Mouse (Mus musculus) right cerebral cortex, postnatal 14 days (tissue): ENCODE measurements around the gene H6pd.
"Not testable (repeated sequence)": the region's sequence is repeated elsewhere in the genome, so short reads cannot be mapped to it uniquely, and the experiment has no call there.

Experiments used
- DNase-seq: peaks from one replicate; pipeline ENCODE4 v3.0.0; 2022

The H6pd gene

DNA sequence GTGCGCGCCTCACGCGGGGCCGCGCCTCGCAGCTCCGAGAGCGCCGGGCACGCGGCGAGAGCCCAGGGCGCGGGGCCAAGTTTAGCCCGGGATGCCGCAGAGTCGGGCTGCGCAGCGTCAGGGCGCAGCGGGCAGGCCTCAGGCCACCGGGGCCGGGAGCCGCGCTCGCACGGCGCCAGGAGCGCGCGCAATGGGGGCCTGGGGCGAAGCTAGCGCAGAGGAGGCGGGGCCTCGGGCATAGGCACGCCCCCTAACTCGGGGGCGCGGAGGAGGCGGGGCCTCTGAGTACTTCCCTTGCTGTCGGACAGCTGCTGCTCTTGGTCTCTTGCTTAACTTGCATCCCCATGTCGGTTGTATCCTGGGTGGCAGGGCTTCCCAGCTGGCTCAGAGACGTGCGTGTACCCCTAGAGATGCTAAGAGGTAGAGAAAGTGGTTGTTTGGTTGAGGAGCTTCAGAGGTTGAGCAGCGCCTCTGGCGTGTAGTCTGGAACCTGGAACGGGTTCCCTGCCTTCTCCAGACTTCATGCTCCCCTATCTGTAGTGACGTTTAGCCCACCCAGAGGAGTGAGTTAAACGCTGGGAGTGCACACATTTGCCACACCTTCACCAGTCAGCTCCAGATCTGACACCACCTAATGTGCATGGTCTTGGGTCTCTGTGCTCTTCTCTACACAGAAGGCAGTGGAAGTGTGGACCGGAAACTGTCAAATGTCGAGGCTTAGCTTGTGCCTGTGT, at the start of gene H6pd:
Gene H6pd (minus strand): TSS at position 171 of the 734 bp plus-strand sequence.
- peak; percentile 84 for DNase-seq

DNA sequence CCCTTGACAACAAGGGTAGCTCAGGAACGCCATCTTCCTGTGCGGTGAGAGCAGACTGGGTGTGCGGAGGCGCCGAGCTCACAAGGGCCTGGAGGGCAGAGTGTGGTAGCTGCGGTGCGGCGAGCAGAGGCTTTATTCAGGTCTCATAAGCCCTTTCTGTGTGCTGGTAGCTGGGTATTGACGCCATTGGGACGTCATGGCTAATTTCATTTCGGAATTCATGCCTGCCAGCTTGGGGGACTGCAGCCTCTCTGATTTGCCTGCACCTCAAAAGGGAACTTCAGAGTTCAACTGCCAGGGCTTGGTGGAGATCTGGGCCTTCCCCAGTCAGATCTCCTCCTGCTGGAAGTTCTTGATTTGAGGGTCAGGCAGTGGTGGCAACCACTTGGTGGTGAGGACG, 48.9 kb upstream of the H6pd start:
- no peak for DNase-seq

GRCm38 (mm10) chr4:150056171-150056570, 47.3 kb upstream of the H6pd start:
- DNase-seq, result no peak

- no peak for DNase-seq
Measured at GRCm38 (mm10) chr4:150052380-150052779, 43.6 kb upstream of the H6pd start.

- no peak for DNase-seq
Measured at GRCm38 (mm10) chr4:150051514-150051913, 42.7 kb upstream of the H6pd start.

GRCm38 (mm10) chr4:150049564-150050226, 40.9 kb upstream of the H6pd start:
- DNase-seq, result no peak

- DNase-seq, result no peak
Measured at GRCm38 (mm10) chr4:150049157-150049513, 40.3 kb upstream of the H6pd start.

DNA sequence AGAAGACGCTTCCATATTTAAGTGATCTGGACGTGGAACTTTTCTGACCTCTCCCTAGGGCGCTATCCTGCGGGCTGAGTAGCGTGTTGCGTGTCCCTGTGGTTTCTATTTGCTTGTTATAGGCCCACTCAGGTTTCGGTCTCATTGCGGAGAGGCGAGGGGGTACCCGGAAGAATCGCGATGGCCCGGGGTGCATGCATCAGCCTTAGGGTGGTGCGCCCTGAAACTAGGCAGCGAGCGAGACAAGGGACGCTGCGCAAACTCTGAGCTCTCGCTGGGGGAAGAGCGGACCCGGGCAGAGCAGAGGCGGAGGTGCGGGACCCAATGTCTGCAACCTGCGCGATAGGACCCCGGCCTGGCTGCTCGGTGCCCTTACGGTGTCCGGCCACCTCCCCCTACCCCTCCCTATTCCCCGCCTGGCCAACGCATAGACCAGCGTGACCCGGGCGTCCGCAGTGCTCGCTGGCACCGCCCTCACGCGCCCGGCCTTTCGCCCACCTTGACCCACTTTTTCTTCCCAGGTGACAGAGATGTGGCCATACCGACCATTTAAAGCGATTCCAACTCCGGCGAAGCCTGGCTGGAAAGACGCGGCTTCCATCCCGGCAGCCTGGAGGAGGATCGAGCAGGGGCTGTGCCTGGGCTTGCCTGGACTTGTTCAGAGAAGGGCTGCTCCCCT, 39.8 kb upstream of the H6pd start:
- DNase-seq, result no peak

GRCm38 (mm10) chr4:150048038-150048437, 39.2 kb upstream of the H6pd start:
- peak; percentile 23 for DNase-seq

GRCm38 (mm10) chr4:150043591-150043990, 34.8 kb upstream of the H6pd start:
- no peak for DNase-seq

DNA sequence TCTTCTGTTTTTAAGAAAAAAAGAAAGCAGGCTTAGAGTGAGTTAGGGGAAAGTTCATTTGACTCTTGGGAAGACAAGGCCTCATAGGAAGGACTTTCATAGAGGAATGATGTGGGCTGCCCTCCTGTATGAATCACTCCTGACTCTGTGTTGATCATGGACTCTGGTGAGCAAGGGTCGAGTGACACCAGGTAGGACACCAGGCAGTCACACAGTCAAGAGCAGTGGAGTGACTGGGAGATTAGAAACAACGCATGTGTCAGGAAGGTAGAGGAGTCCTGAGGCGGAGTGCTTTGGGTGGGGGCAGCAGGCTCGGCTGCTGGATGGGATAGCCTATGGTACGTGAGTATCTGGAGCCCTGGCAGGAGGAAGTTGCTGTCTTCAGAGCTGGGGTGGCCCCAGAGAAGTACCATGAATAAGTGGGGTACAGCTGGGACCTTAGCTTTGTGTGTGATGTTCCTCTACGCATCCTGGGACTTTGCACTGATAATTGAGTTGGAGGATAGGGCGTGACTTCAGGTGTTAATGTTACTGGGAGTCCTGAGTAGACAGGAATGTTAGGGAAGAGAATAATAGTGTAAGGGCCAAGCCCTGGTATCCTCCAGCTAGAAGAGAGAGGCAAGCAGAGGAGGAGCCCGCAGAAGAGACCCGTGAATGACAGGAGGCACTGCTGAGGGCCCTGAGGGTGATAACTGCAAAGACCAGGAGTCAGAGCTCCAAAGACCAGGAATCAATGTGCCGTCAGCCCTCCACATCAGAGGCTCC, 32.7 kb upstream of the H6pd start:
- no peak for DNase-seq

DNA sequence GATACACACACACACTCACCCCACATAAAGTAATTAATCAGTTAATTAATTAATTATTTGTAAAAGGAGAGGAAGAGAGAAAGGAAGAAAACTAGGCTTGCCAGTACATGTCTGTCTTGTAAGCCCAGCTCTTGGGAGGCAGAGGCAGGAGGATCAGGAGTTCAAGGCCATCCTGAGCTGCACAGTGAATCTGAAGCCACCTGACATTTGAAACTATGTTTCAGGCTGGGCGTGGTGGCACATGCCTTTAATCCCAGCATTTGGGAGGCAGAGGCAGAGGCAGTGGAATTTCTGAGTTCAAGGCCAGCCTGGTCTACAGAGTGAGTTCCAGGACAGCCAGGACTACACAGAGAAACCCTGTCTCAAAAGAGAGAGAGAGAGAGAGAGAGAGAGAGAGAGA, 32.0 kb upstream of the H6pd start:
- not testable (repeated sequence) for DNase-seq

GRCm38 (mm10) chr4:150040003-150040581, 31.3 kb upstream of the H6pd start:
- DNase-seq, result no peak

DNA sequence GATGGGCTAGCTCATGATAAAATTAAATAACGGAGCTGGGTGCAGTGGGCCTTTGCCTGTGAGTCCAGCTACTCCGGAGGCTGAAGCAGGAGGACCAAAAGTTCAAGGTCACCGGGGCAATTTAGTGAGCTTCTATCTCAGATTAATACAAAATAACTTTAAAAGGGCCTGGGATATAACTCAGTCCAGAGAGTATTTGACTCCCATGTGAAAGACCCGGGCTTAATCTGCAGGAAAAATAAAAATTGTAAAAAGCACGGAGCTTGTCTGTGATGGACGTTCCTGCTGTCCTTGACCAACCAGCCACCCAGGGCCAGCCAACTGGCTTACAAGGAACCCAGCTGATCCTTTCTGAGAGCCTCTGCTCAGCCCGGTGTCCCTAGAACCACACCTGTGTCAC, 29.7 kb upstream of the H6pd start:
- DNase-seq, result no peak

GRCm38 (mm10) chr4:150036094-150036493, 27.3 kb upstream of the H6pd start:
- DNase-seq, result no peak

DNA sequence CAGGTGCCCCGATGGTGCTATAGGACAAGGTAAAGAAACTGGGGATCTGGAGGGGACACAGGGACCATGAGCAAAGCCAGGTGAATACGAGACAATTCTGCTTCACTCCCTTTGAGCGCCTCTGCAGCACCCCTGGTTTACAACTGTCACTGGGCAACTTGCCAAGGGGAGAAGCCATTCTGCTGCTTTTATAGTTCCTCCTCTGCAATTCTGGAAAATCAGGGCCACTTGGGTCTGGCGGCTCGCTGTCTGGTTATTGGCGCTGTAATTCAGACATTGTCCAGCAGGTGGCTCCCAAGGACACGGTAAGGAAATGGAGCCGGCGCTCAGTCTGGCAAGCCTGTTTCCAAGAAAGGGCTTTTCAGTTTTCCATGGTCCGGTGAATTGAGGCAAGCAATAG, 26.5 kb upstream of the H6pd start:
- peak; percentile 96 for DNase-seq

DNA sequence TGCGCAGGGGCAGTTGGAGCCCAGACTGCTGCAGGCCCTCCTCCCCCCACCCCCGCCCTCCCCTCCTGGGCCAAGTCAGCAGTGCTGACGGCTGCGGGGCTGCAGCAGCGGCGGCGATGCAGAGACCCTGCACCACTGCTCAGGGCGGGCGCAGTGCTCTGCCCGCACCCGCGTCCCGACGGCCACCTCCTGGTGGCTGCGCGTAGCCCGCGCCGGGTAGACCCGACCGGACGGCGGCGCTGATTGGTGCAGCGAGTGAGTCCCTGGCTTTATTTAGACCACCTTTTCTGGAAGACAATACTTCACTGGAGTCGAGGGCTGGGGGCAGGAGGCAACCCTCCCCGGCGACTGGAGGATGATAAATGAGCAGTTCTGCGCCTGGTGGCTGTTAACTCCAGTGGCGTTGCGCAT, 24.4 kb upstream of the H6pd start:
- DNase-seq, result no peak

DNA sequence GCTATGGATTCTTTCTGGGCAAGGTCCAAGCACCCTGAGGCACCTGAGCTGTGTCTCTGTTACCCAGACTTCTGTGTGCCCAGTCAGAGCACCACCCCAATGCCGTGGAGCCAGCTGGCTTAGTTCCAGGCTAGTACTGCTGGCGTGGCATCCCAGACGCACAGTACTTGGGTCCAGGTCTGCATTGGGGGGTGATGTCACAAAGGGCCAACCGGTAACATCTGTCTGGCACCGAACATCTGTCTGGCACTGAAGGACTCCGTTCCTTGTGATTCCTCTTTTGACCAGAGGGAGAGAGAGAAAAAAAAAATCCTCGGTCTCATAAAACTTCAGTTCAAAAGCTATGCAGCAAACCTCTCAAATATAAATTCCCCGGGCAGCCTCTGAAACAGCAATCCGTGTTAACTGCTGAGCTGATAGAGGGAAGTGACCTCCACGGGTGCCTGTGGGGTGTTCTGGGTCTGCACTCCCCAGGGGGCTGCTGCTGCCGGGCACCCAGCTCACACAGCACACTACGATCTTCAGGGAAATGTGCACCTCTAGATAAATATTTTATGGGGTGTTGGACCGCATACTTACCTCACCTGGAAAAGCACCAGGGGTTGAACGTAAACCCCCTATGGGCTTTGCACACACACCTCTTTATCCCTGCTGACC, 22.5 kb upstream of the H6pd start:
- no peak for DNase-seq

GRCm38 (mm10) chr4:150030449-150031233, 21.8 kb upstream of the H6pd start:
- peak; percentile 28 for DNase-seq

DNA sequence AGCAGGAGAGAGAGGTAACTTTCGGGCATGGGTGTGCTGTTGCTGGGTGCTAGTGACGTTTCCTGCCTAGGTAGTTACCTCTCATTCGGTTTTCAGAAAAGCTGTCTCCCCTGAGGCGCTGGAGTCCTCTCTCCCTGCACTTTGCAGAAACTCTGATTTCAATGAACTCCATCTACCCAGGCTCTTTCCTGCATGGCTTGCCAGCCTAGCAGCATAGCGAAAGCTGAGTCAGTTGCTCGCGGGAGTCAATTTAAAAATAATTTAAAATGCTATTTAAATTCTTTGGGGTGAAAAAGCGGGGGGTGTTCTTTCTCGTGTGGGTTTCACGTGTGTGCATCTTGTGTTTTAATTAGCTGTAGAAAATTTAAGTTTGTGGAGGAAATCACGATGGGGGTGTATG, 21.1 kb upstream of the H6pd start:
- no peak for DNase-seq

DNA sequence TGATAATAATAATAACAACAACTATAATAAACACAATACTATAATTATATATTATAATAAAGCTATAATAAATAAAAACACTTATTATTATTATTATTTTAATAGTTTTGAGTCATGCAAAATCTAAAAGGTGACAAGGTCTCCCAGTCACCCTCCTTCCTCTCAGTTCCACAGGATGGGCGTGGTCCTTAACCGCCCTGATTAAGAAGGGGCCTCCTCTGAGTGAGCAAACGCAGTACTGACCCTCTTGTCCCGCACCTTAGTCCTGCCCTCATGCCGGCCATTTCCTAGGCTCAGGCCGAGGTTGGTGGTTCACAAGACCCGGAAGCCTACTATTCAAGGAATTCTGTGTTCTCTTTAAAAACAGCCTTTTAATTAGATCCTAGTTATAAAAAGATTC, 14.7 kb upstream of the H6pd start:
- DNase-seq, result no peak
